Mouse (Mus musculus) heart, embryonic 11.5 days (tissue): ENCODE data around the gene Tbcel. TPM values are rescaled to one million over a fixed set of nuclear protein-coding genes. Genes with fewer than 3 reads are reported as not detected.

Experiments
- ATAC-seq: fragments of 200-750 bp; cut with Nextera tagmentation; replicated peaks from 2 replicates; pipeline ENCODE4 v1.8.0; 2017; ENCODE audit warnings: moderate library complexity; ENCODE audit not compliant: insufficient number of reproducible peaks, low FRiP score, low TSS enrichment
- H3K27ac ChIP-seq: fragments of 300-500 bp; sonication (generic); 2 replicates; pipeline ENCODE4 v1.5.1; 2014; ENCODE audit warnings: mild to moderate bottlenecking, low read depth, low read length
- H3K27me3 ChIP-seq: fragments of 300-500 bp; sonication (generic); 2 replicates; pipeline ENCODE4 v1.6.1; 2014; ENCODE audit warnings: mild to moderate bottlenecking, low read length, mixed read lengths; ENCODE audit not compliant: control insufficient read depth, insufficient read depth
- H3K36me3 ChIP-seq: fragments of 300-500 bp; sonication (generic); 2 replicates; pipeline ENCODE4 v1.6.1; 2014; ENCODE audit warnings: mild to moderate bottlenecking, low read length, moderate library complexity, mixed read lengths; ENCODE audit not compliant: control insufficient read depth, insufficient read depth
- H3K4me1 ChIP-seq: fragments of 300-500 bp; sonication (generic); 2 replicates; pipeline ENCODE4 v1.6.1; 2014; ENCODE audit warnings: low read length; ENCODE audit not compliant: control insufficient read depth, insufficient read depth
- H3K4me2 ChIP-seq: fragments of 300-500 bp; sonication (generic); 2 replicates; pipeline ENCODE4 v1.6.1; 2014; ENCODE audit warnings: mild to moderate bottlenecking, moderate library complexity
- H3K4me3 ChIP-seq: fragments of 300-500 bp; sonication (generic); 2 replicates; pipeline ENCODE4 v1.5.1; 2014; ENCODE audit warnings: low read depth, low read length
- H3K9ac ChIP-seq: fragments of 300-500 bp; sonication (generic); 2 replicates; pipeline ENCODE4 v1.6.1; 2014; ENCODE audit warnings: mild to moderate bottlenecking, low read depth, low read length, moderate library complexity
- H3K9me3 ChIP-seq: fragments of 300-500 bp; sonication (generic); replicated peaks from 2 replicates; pipeline ENCODE4 v1.6.1; 2016; ENCODE audit warnings: low read length; ENCODE audit not compliant: control insufficient read depth
- WGBS: fragments of 180-500 bp; shearing (Covaris S2); extraction: QIAGEN DNeasy Blood & Tissue Kit; methylation state at CpG from one replicate; pipeline ENCODE4 v1.1.7; 2014; ENCODE audit not compliant: insufficient replicate concordance; 5-methylcytosine and 5-hydroxymethylcytosine counted together
- microRNA-seq: library from miRNA; unstranded; fragments of <30 nt; microRNA quantifications from one replicate; pipeline ENCODE4, GENCODE M21; 2016; ENCODE audit warnings: borderline number of aligned reads
- polyA plus RNA-seq: library from polyadenylated mRNA; unstranded; fragments of >200 nt; fragmentation: Nextera tagmentation; extraction: Ambion mirVana; gene quantifications from 2 replicates; pipeline ENCODE4 v1.2.1, GENCODE M21; 2014

Tbcel gene
- polyA plus RNA-seq, 1 experiment from 2014 or later, result 4.6 TPM

- Histone ChIP-seq H3K4me3 (no peak overlapping the region), H3K9ac (no peak overlapping the region), H3K4me1 (no peaks in the 10 kb centered on the region), H3K27me3 (no peaks in the 10 kb centered on the region; the same call in 1 of the 2 replicates), H3K27ac (no peak overlapping the region), H3K36me3 (no peaks in the 10 kb centered on the region), H3K9me3 (no peaks in the 10 kb centered on the region), H3K4me2 (no peak overlapping the region)
- ATAC-seq, result no peak
- WGBS, result 77% methylated on average over 13 of the region's 13 CpGs
Measured at GRCm38 (mm10) chr9:42385656-42386055, 122.0 kb downstream of the Tbcel start.

DNA sequence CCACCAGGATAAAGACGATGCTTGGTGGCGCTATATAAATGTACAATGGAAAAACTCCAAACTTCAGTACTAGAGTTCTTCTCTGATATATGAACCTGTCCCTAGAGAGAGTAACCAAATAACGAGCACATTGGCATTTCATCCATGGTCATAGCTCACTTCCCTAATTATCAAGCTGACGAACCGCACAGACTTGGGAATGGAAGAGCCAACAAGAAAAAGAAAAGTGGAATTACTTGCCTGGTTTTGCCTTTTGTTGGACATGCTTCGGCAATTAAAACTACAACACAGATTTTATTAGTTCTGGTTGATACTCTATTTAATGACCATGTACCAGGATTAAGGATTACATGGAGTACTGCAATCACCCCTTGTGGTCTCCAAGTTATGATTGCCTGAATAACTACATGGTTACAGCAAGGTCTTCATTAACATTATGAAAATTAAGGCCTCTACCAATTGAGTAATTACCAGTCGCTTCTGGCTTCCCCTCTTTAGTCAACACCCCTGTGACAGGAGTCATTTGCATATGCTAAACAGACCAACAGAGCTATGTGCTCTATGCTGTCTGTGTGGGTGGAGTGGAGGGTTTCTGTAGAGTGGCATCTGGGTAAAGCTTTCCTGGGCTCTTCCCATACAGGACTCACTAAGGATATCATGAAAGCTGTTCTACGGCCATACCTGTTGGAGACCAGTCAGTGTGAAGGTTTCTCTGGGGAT lies 124.8 kb downstream of the Tbcel start:
- WGBS, result 77% methylated on average over 8 of the region's 8 CpGs
- H3K36me3 ChIP-seq, result no peaks in the 10 kb centered on the region
- ATAC-seq, result no peak
- no peaks in the 10 kb centered on the region for H3K4me1 ChIP-seq
- H3K9me3 ChIP-seq, result no peaks in the 10 kb centered on the region
- no peak overlapping the region for H3K4me2 ChIP-seq
- no peak overlapping the region for H3K9ac ChIP-seq
- H3K27me3 ChIP-seq, result no peaks in the 10 kb centered on the region; the same call in 1 of the 2 replicates
- H3K4me3 ChIP-seq, result no peak overlapping the region
- H3K27ac ChIP-seq, result no peak overlapping the region

DNA sequence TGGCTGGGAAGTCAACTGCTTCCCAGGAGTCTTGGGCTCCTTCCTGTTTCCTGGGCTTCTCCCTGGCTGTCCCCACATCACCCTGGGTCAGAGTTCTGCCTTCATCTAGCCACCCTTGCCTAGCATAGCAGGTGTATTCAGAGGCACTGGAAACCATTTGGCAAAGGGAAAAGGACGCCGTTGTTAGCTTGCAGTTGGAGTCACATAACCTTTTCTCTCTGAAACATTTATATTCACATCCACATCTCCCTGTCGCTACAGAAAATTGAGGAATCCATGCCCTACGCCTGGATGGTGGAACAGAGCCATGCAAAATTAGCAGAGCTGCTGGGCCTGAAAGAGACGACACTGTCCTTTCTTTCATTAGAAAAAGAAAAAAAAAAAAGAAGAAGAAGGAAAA lies 125.5 kb downstream of the Tbcel start:
- H3K27ac ChIP-seq, result no peak overlapping the region
- WGBS, result 78% methylated on average over 5 of the region's 5 CpGs

DNA sequence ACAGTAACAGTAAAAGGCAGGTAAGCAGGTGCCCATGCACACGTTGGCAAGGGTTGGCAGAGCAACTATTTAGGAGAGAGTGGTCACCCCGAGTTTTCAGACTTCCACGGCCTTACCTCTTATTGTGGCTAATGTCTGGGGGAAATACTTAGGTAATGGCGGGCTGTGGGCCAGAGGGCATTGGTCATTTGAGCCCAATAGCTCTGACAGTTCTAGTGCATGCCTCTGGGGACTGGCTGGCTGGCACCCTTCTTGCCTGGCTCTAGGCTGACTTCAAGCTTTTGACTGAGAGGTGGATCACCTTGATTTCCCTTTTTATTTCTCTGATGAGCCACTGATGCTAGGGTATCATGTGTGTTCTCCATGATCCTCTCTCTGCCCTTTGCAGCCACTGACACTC lies 129.5 kb downstream of the Tbcel start:
- 76% methylated on average over 4 of the region's 4 CpGs for WGBS
- no peaks in the 10 kb centered on the region for H3K36me3 ChIP-seq
- no peaks in the 10 kb centered on the region for H3K9me3 ChIP-seq
- no peak for ATAC-seq
- no peak overlapping the region for H3K4me3 ChIP-seq
- no peak overlapping the region for H3K4me2 ChIP-seq
- H3K4me1 ChIP-seq, result no peaks in the 10 kb centered on the region
- no peak overlapping the region for H3K9ac ChIP-seq
- H3K27me3 ChIP-seq, result no peaks in the 10 kb centered on the region
- no peak overlapping the region for H3K27ac ChIP-seq

More for the DNA sequence above, 125.5 kb downstream of the Tbcel start:
- ATAC-seq, result no peak
- Histone ChIP-seq H3K4me1 (no peaks in the 10 kb centered on the region), H3K9ac (no peak overlapping the region), H3K4me3 (no peak overlapping the region), H3K4me2 (no peak overlapping the region), H3K27me3 (no peaks in the 10 kb centered on the region; the same call in 1 of the 2 replicates), H3K9me3 (no peaks in the 10 kb centered on the region), H3K36me3 (no peaks in the 10 kb centered on the region)

DNA sequence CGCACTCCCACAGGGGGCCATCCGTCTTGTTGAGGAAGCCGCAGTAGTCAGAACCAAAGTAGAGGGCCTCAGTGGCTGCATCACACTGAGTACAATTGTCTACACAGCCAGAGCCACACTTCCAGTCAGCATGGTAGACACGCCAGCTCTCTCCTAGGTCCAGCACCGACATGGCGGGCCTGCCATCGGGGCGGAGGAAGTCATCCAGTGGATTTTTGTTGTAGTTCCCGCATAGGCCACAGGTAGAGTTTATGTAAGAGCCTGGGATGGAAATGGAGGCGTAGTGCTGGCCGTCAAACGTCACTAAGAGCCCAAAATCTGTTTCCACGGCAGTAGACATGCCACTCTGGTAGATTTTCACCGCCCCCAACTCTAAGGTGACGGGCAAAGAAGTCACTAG lies 130.0 kb downstream of the Tbcel start:
- H3K36me3 ChIP-seq, result no peaks in the 10 kb centered on the region
- WGBS, result 88% methylated on average over 15 of the region's 15 CpGs
- H3K27ac ChIP-seq, result no peak overlapping the region
- no peaks in the 10 kb centered on the region for H3K9me3 ChIP-seq
- no peak for ATAC-seq
- H3K4me2 ChIP-seq, result no peak overlapping the region
- H3K4me3 ChIP-seq, result no peak overlapping the region
- no peak overlapping the region for H3K9ac ChIP-seq
- H3K27me3 ChIP-seq, result no peaks in the 10 kb centered on the region
- no peaks in the 10 kb centered on the region for H3K4me1 ChIP-seq

- Histone ChIP-seq H3K27me3 (no peaks in the 10 kb centered on the region), H3K36me3 (no peaks in the 10 kb centered on the region), H3K4me1 (no peaks in the 10 kb centered on the region), H3K27ac (no peak overlapping the region), H3K9me3 (no peaks in the 10 kb centered on the region), H3K4me2 (no peak overlapping the region), H3K9ac (no peak overlapping the region), H3K4me3 (no peak overlapping the region)
- WGBS, result 52% methylated on average over 6 of the region's 6 CpGs
- no peak for ATAC-seq
Measured at GRCm38 (mm10) chr9:42371670-42372368, 135.8 kb downstream of the Tbcel start.

Small RNAs within 50 kb of the gene (microRNA-seq; reads per million reads assigned to microRNA genes)
- gene Gm44311, result not detected

Other genes with a start within 250 kb of the Tbcel start
- gene Sc5d, start 243.6 kb downstream of the Tbcel start, polyA plus RNA-seq, result 45.5 and 50.0 TPM in 2 replicates
- gene Tecta, start 107.9 kb downstream of the Tbcel start, polyA plus RNA-seq, result 0.07 TPM in 1 of 2 replicates, not detected in the other